Mouse (Mus musculus): ENCODE results near the gene Gucy2g. TPM values are rescaled to one million over a fixed set of nuclear protein-coding genes. Genes with fewer than 3 reads are reported as not detected.

Gene Gucy2g
- polyA plus RNA-seq, 1 experiment from 2014 or later: 0.17 TPM

DNA sequence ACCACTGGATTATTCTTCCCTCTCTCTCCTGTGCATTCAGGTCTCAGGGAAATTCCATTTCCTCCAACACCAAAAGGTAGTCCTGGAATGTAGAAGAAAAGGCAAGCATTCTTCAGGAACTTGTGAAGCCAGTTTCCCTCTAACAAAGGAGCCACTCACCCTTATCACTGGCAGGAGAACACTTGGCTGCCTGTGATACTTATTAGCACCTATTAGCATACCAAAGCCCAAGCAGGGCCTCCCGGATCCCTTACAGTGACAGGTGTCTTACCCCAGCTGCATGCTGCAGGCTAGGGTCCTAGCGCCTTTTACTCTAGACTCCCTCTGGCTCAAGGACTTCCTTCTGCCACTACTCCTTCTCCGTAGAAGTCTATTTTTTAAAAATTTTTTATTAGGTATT is 30.4 kb upstream of the Gucy2g start:
- Histone ChIP-seq H3K9ac (ENCODE audit: low read depth, low read length) (no peak overlapping the region), H3K4me3 (ENCODE audit: low read depth, low read length) (no peak overlapping the region), H3K36me3 (ENCODE audit: control insufficient read depth, insufficient read depth) (peaks cover 62% of the 10 kb centered on the region), H3K27ac (ENCODE audit: low read depth, low read length) (no peak overlapping the region), H3K27me3 (replicated peaks; ENCODE audit: control insufficient read depth, insufficient read depth, low read length) (no peaks in the 10 kb centered on the region), H3K4me2 (replicated peaks; ENCODE audit: low read depth) (no peak overlapping the region), H3K9me3 (ENCODE audit: control insufficient read depth) (no peaks in the 10 kb centered on the region), H3K4me1 (replicated peaks; ENCODE audit: control insufficient read depth, insufficient read depth, low read length) (peaks cover 7% of the 10 kb centered on the region; the same call in 1 of the 2 replicates)
- TF ChIP-seq CTCF (IDR thresholded peaks at IDR 0.05; ENCODE audit: low read depth): no peak
- 37% methylated on average over 3 of the region's 3 CpGs for WGBS
- ATAC-seq: no peak

DNA sequence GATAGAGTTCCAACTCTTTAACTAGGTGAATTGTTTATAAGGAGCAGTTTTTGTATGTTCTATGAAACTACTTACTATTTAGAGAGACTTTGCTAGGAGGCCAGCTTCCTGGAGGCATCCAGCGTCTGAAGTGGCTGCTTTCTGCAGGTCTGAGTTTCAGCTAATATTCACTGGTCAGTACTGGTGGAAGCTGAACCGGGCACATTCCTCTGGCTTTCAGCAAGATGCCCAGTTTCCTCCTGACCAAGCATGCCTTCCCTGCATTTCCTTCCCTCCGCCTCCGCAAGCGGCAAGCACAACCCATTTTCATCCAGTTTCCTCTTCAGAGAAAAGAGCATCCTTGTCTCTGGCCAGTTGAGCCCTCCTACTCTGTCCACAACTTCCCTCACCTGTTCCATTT is 28.0 kb upstream of the Gucy2g start:
- Histone ChIP-seq H3K9ac (ENCODE audit: low read depth, low read length) (no peak overlapping the region), H3K4me2 (replicated peaks; ENCODE audit: low read depth) (no peak overlapping the region), H3K4me3 (ENCODE audit: low read depth, low read length) (no peak overlapping the region), H3K27me3 (replicated peaks; ENCODE audit: control insufficient read depth, insufficient read depth, low read length) (no peaks in the 10 kb centered on the region), H3K4me1 (replicated peaks; ENCODE audit: control insufficient read depth, insufficient read depth, low read length) (peaks cover 7% of the 10 kb centered on the region; the same call in 1 of the 2 replicates), H3K9me3 (ENCODE audit: control insufficient read depth) (no peaks in the 10 kb centered on the region), H3K36me3 (ENCODE audit: control insufficient read depth, insufficient read depth) (peaks cover 52% of the 10 kb centered on the region), H3K27ac (ENCODE audit: low read depth, low read length) (peak overlapping the region; percentile 10)
- ATAC-seq: no peak
- 76% methylated on average over 5 of the region's 5 CpGs for WGBS
- TF ChIP-seq CTCF (IDR thresholded peaks at IDR 0.05; ENCODE audit: low read depth): no peak

DNA sequence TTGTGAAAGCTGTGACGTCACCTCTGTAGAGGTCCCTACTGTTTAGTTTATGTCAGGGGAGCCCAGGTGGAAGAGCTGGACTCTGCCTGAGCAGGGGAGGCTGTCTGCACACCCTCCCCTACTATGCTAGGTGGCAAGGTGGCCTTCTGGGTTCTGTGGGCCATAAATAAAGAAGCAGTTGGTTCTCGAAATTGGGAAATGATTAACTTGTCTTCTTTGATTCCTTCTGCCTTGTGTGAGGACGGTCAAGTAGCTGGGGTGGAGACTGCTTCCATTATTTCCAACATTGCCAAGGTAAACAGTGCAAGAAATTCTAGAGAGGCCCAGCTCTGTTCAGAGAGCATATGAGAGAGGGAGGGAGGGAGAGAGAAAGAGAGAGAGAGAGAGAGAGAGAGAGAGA is 27.1 kb upstream of the Gucy2g start:
- H3K9ac ChIP-seq (ENCODE audit: low read depth, low read length): no peak overlapping the region
- H3K36me3 ChIP-seq (ENCODE audit: control insufficient read depth, insufficient read depth): peaks cover 49% of the 10 kb centered on the region
- peak overlapping the region; percentile 10 for H3K27ac ChIP-seq (ENCODE audit: low read depth, low read length)
- H3K4me1 ChIP-seq (replicated peaks; ENCODE audit: control insufficient read depth, insufficient read depth, low read length): peaks cover 7% of the 10 kb centered on the region; the same call in 1 of the 2 replicates
- no peak for TF ChIP-seq CTCF (IDR thresholded peaks at IDR 0.05; ENCODE audit: low read depth)
- WGBS: 24% methylated on average over 3 of the region's 3 CpGs
- no peak overlapping the region; the same call in 1 of the 2 replicates for H3K4me2 ChIP-seq (replicated peaks; ENCODE audit: low read depth)
- ATAC-seq: peak; percentile 67
- H3K27me3 ChIP-seq (replicated peaks; ENCODE audit: control insufficient read depth, insufficient read depth, low read length): no peaks in the 10 kb centered on the region
- H3K9me3 ChIP-seq (ENCODE audit: control insufficient read depth): no peaks in the 10 kb centered on the region
- H3K4me3 ChIP-seq (ENCODE audit: low read depth, low read length): no peak overlapping the region

DNA sequence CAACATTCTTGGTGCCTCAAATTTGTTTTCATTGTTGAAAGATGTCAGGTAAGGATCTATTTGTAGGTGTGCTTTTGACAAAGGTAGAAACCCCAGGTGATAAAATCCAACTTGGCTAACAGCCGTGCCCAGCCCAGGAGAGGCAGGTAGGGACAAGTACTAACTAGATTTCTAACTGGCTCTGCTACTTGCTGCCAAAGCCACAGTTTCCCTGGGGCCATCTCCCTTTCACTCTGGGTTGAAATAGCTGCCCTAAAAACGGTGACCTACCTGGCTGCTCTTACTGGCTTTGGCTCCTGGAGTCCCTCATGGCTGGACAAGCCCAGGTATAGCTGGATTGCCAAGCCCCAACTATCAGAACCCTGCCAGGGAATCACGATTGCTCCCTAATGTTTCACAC is 25.8 kb upstream of the Gucy2g start:
- Histone ChIP-seq H3K36me3 (ENCODE audit: control insufficient read depth, insufficient read depth) (peaks cover 37% of the 10 kb centered on the region), H3K27ac (ENCODE audit: low read depth, low read length) (peak overlapping the region; percentile 46), H3K4me3 (ENCODE audit: low read depth, low read length) (no peak overlapping the region), H3K4me2 (replicated peaks; ENCODE audit: low read depth) (no peak overlapping the region), H3K9me3 (ENCODE audit: control insufficient read depth) (no peaks in the 10 kb centered on the region), H3K27me3 (replicated peaks; ENCODE audit: control insufficient read depth, insufficient read depth, low read length) (no peaks in the 10 kb centered on the region), H3K9ac (ENCODE audit: low read depth, low read length) (no peak overlapping the region), H3K4me1 (replicated peaks; ENCODE audit: control insufficient read depth, insufficient read depth, low read length) (peaks cover 7% of the 10 kb centered on the region; the same call in 1 of the 2 replicates)
- no peak for ATAC-seq
- WGBS: 65% methylated on average over 3 of the region's 3 CpGs
- TF ChIP-seq CTCF (IDR thresholded peaks at IDR 0.05; ENCODE audit: low read depth): no peak

DNA sequence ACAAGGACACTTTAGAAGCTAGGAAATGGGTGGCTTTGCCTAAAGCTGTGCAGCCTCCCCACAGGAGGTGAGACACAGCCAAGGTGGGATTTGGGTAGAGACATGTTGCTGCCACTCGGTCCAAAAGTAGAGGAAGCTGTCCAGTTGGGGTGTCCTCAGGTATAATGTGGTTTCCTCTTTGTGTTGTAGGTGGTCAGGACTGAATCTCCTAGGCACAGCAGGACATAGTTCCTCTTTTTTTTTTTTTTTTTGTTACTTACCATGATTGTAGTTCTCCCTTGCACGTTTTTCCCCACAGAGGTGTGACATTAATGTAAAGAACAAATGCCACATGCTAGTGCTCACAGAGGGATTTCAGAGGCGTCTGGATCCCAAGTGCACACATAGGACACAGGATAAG is 24.2 kb upstream of the Gucy2g start:
- TF ChIP-seq CTCF (IDR thresholded peaks at IDR 0.05; ENCODE audit: low read depth): no peak
- Histone ChIP-seq H3K36me3 (ENCODE audit: control insufficient read depth, insufficient read depth) (peaks cover 34% of the 10 kb centered on the region), H3K9ac (ENCODE audit: low read depth, low read length) (no peak overlapping the region), H3K9me3 (ENCODE audit: control insufficient read depth) (no peaks in the 10 kb centered on the region), H3K27me3 (replicated peaks; ENCODE audit: control insufficient read depth, insufficient read depth, low read length) (no peaks in the 10 kb centered on the region), H3K27ac (ENCODE audit: low read depth, low read length) (no peak overlapping the region), H3K4me2 (replicated peaks; ENCODE audit: low read depth) (no peak overlapping the region), H3K4me3 (ENCODE audit: low read depth, low read length) (no peak overlapping the region), H3K4me1 (replicated peaks; ENCODE audit: control insufficient read depth, insufficient read depth, low read length) (peaks cover 7% of the 10 kb centered on the region; the same call in 1 of the 2 replicates)
- ATAC-seq: no peak
- WGBS: 75% methylated on average over 3 of the region's 3 CpGs

DNA sequence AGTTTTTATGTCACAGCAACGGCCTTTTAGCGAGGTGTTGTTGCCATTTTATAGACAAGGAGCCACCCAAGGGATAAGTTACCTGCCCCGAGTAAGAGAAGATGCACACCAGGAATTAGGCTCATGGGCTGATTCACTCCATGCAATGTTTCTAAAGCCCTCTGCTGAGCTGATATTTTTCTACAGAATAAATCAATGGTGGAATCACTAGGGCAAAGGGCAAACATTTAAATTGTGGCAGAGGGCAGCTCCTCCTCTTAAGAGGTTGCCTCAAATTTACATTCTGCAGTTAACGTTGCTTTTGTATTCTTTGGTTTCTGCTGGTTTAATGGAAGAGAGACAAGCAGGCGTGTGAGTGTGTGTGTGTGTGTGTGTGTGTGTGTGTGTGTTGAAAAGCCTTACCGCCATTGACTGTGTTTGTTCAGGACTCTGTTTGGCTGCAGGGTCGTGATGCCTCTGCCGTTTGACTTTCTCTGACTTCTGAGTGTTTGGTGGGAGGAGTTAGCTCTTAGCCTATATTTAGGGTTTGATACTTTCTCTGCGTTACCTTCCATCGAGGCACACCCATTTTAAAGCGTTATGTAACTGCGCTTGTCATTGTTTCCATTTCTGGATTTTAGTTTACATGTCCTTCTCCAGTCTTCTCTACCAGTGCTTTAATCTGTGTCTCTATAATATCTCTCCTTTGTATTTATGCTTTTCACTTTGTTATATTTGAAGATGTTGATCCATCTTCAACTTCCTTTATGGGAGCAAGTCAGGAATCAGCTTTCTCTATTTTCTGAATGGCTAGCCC is 19.6 kb upstream of the Gucy2g start:
- Histone ChIP-seq H3K27ac (ENCODE audit: low read depth, low read length) (no peak overlapping the region), H3K9me3 (ENCODE audit: control insufficient read depth) (no peaks in the 10 kb centered on the region), H3K36me3 (ENCODE audit: control insufficient read depth, insufficient read depth) (peaks cover 17% of the 10 kb centered on the region; the same call in 1 of the 2 replicates), H3K4me1 (replicated peaks; ENCODE audit: control insufficient read depth, insufficient read depth, low read length) (no peaks in the 10 kb centered on the region; the same call in 1 of the 2 replicates), H3K4me2 (replicated peaks; ENCODE audit: low read depth) (peak overlapping the region; percentile 37), H3K9ac (ENCODE audit: low read depth, low read length) (peak overlapping the region; percentile 7; the same call in 1 of the 2 replicates), H3K27me3 (replicated peaks; ENCODE audit: control insufficient read depth, insufficient read depth, low read length) (no peaks in the 10 kb centered on the region), H3K4me3 (ENCODE audit: low read depth, low read length) (no peak overlapping the region)
- no peak for ATAC-seq
- WGBS: 36% methylated on average over 12 of the region's 12 CpGs
- TF ChIP-seq CTCF (IDR thresholded peaks at IDR 0.05; ENCODE audit: low read depth): no peak
